Mouse (Mus musculus) thymus, adult 2 months (tissue): Measurements from ENCODE around the gene Prdm11.
A peak's percentile ranks its signal among the peaks of the same experiment; 100 is the strongest.

ENCODE experiments used
- CTCF ChIP-seq: fragments of 200-500 bp; IDR thresholded peaks from 2 replicates; pipeline ENCODE4 v1.5.1; 2012; ENCODE audit warnings: mild to moderate bottlenecking, control low read depth, low read length, moderate library complexity, borderline replicate concordance; ENCODE audit not compliant: control insufficient read depth, poor library complexity, insufficient read depth; ENCODE audit errors: extremely low read depth
- POLR2A ChIP-seq: fragments of 200-500 bp; IDR thresholded peaks from 2 replicates; pipeline ENCODE4 v1.6.1; 2012; ENCODE audit warnings: mild to moderate bottlenecking, low read length, control low read depth, moderate library complexity; ENCODE audit not compliant: control insufficient read depth, poor library complexity, insufficient read depth; ENCODE audit errors: extremely low read depth

- no peak for TF ChIP-seq POLR2A
- peak; percentile 55; the same call in 1 of the 2 replicates for TF ChIP-seq CTCF
Observed at GRCm38 (mm10) chr2:92987901-92988631, 57.9 kb downstream of the Prdm11 start.
